Mouse (Mus musculus): ENCODE data around the gene Mapkapk5.

DNA sequence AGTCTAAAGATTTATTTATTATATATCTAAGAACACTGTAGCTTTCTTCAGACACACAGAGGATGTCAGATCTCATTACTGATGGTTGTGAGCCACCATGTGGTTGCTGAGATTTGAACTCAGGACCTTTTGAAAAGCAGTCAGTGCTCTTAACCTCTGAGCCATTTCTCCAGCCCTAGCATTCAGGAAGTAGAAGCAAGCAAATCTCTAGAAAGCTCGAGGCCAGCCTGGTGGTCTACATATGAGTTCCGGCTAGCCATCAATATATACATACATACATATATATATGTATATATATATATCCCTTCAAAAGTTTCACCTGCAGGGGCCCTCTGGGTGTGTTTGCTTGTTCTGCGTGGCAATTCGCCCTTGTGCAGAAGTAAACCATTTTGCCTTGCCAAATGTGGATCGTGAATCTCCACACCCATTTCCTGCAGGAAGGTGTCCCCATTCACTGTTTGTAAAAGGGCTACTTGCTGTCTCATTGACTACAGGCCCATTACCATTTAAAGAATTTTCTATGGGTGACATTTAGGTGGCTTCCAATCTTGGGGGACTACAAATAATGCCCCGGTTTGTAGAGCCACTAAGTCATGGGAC is 49.1 kb upstream of the Mapkapk5 start:
- no peak for TF ChIP-seq POLR2A (IDR thresholded peaks at IDR 0.05; ENCODE audit: borderline replicate concordance, extremely low read depth, insufficient read depth, insufficient read length, poor library complexity, severe bottlenecking)
- TF ChIP-seq CTCF (IDR thresholded peaks at IDR 0.05; ENCODE audit: borderline replicate concordance, extremely low read depth, insufficient read depth, insufficient read length): no peak

All from brain, embryonic 14.5 days (tissue).